Mouse (Mus musculus) embryonic facial prominence, embryonic 15.5 days (tissue): ENCODE measurements around the gene Cfap97d1. TPM values are rescaled to one million over a fixed set of nuclear protein-coding genes. Genes with fewer than 3 reads are reported as not detected.

Experiments used
- ATAC-seq: fragments of 200-750 bp; cut with Nextera tagmentation; 2 replicates; pipeline ENCODE4 v1.8.0; 2017; ENCODE audit warnings: low read depth, moderate TSS enrichment; ENCODE audit not compliant: insufficient number of reproducible peaks, low FRiP score, low TSS enrichment
- H3K27ac ChIP-seq: fragments of 300-500 bp; sonication (generic); replicated peaks from 2 replicates; pipeline ENCODE4 v1.5.1; 2015; ENCODE audit warnings: mild to moderate bottlenecking, inconsistent platforms
- H3K27me3 ChIP-seq: fragments of 300-500 bp; sonication (generic); 2 replicates; pipeline ENCODE4 v1.6.1; 2015; ENCODE audit warnings: inconsistent platforms
- H3K36me3 ChIP-seq: fragments of 300-500 bp; sonication (generic); 2 replicates; pipeline ENCODE4 v1.6.1; 2015; ENCODE audit warnings: mild to moderate bottlenecking, inconsistent platforms
- H3K4me1 ChIP-seq: fragments of 300-500 bp; sonication (generic); 2 replicates; pipeline ENCODE4 v1.6.1; 2015; ENCODE audit warnings: inconsistent platforms
- H3K4me2 ChIP-seq: fragments of 300-500 bp; sonication (generic); replicated peaks from 2 replicates; pipeline ENCODE4 v1.6.1; 2015; ENCODE audit warnings: mild to moderate bottlenecking, inconsistent platforms
- H3K4me3 ChIP-seq: fragments of 300-500 bp; sonication (generic); replicated peaks from 2 replicates; pipeline ENCODE4 v1.5.1; 2015; ENCODE audit warnings: mild to moderate bottlenecking, inconsistent platforms
- H3K9ac ChIP-seq: fragments of 300-500 bp; sonication (generic); 2 replicates; pipeline ENCODE4 v1.6.1; 2015; ENCODE audit warnings: inconsistent platforms
- H3K9me3 ChIP-seq: fragments of 300-500 bp; sonication (generic); replicated peaks from 2 replicates; pipeline ENCODE4 v1.6.1; 2016; ENCODE audit warnings: inconsistent platforms
- WGBS: fragments of 180-500 bp; shearing (Covaris S2); methylation state at CpG from one replicate; pipeline ENCODE4 v1.1.7; 2015; 5-methylcytosine and 5-hydroxymethylcytosine counted together
- polyA plus RNA-seq: library from polyadenylated mRNA; unstranded; fragments of >200 nt; fragmentation: Nextera tagmentation; extraction: Ambion mirVana; gene quantifications from 2 replicates; pipeline ENCODE4 v1.2.1, GENCODE M21; 2015

The Cfap97d1 gene
- polyA plus RNA-seq, 1 experiment from 2014 or later, result not detected

DNA sequence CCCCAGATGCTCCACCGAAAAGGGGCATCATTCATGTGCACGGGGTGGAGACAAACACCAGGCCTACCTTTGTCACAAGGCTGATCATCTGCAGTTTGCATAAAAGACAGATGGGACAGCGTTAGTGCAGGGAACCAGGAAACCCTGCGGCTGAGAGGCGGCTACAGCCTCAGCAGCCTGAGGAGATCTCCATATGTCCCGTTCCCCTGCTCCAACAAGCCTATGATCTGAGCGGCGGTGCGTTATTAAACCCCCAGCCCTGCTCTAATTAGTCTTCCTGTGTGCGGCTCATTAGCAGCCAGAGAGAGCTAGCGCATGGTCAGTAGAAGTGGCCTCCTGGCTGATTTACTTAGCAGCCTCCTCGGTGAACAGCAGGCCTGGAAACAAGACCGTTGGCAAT lies 26.1 kb downstream of the Cfap97d1 start:
- no peaks in the 10 kb centered on the region for H3K9me3 ChIP-seq
- no peaks in the 10 kb centered on the region for H3K4me1 ChIP-seq
- H3K27me3 ChIP-seq, result no peaks in the 10 kb centered on the region
- no peak overlapping the region for H3K9ac ChIP-seq
- no peak overlapping the region for H3K27ac ChIP-seq
- no peak overlapping the region for H3K4me3 ChIP-seq
- H3K4me2 ChIP-seq, result no peak overlapping the region
- ATAC-seq, result no peak
- H3K36me3 ChIP-seq, result no peaks in the 10 kb centered on the region
- WGBS, result 65% methylated on average over 13 of the region's 13 CpGs

DNA sequence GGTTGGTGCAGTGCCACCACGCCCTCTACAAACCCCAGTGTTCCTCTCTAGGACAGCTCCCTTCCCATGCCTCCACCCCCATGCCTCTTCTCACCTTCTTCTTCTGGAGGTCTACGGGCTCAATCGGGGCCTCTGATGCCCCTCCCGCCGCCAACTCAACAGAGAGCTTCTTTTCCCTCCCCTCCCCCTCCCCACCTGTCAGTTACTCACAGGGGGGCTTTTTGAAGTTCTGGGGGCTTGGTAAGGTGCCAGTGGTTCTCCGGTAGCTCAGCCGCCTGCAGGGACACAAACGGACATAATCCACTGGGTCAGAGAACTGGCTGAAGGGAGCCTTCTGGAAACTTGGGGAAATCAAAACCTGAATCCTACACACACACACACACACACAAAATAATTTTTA lies 27.4 kb downstream of the Cfap97d1 start:
- 73% methylated on average over 8 of the region's 8 CpGs for WGBS

DNA sequence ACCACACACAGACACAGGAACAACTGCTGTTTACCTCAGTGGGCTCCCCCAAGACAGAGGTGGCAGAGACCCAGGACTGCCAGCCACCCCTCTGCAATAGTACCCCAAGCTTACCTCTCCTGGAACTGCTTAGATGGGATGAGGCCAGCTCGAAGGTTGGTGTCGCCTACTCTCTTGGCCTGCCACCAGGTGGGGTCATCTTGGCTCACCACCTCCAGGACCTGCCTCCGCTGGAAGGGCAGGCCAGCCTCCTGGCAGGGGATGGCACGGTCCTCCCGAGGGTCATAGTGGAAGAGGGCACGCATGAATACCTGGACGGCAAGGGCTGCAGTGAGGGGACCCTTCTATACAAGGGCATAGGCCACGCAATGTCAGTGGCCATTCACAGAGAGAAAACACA lies 29.1 kb downstream of the Cfap97d1 start:
- Histone ChIP-seq H3K27me3 (no peaks in the 10 kb centered on the region), H3K9ac (no peak overlapping the region), H3K36me3 (no peaks in the 10 kb centered on the region), H3K4me2 (no peak overlapping the region), H3K4me3 (no peak overlapping the region), H3K27ac (no peak overlapping the region), H3K9me3 (no peaks in the 10 kb centered on the region), H3K4me1 (no peaks in the 10 kb centered on the region)
- 91% methylated on average over 8 of the region's 8 CpGs for WGBS
- no peak for ATAC-seq

More for the DNA sequence above, 27.4 kb downstream of the Cfap97d1 start:
- no peak for ATAC-seq
- no peak overlapping the region for H3K9ac ChIP-seq
- H3K27me3 ChIP-seq, result no peaks in the 10 kb centered on the region
- no peaks in the 10 kb centered on the region for H3K9me3 ChIP-seq
- H3K36me3 ChIP-seq, result no peaks in the 10 kb centered on the region
- no peak overlapping the region for H3K4me3 ChIP-seq
- no peak overlapping the region for H3K27ac ChIP-seq
- H3K4me2 ChIP-seq, result no peak overlapping the region
- H3K4me1 ChIP-seq, result no peaks in the 10 kb centered on the region

DNA sequence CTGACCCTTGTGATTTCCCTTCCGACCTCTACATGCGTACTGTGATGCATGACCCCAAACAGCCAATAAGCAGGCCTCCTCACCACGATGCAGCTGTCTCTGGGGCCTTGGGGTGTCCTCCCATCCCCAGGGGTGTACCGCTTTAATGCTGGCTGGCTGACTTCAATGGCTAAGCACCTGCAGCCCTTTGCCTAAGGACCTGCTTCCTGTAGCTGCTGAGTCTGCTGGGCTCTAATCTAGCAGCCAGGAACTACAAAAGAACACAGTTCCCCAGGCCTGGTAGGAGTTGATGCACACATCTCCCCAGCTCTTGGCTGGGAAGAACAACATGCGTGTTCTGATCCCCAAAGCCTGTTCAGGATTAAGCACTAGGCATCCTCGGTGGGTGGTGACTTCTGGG lies 31.4 kb downstream of the Cfap97d1 start:
- Histone ChIP-seq H3K4me1 (no peaks in the 10 kb centered on the region), H3K27ac (no peak overlapping the region), H3K36me3 (no peaks in the 10 kb centered on the region), H3K27me3 (no peaks in the 10 kb centered on the region), H3K9ac (no peak overlapping the region), H3K4me2 (no peak overlapping the region), H3K9me3 (no peaks in the 10 kb centered on the region), H3K4me3 (no peak overlapping the region)
- WGBS, result 61% methylated on average over 6 of the region's 6 CpGs
- ATAC-seq, result no peak

DNA sequence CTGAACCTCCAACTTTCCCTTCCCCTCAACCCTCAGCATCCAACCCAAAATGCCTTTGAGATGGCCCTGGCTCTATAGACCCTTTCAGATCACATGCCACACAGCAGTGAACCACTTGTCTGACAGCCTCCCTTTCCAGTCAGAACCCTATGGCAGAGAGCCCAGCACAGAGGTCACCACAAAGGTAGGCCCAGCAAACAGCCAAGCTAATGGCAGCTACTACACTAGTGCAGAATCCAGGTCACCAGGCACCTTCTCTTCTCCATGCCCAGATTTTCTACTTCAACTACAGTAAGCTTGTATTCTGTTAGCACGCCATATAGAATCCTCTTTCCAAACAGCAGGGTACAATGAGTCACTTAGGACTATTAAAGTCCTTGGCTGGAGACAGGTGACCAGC lies 32.1 kb downstream of the Cfap97d1 start:
- no peaks in the 10 kb centered on the region for H3K4me1 ChIP-seq
- no peak overlapping the region for H3K9ac ChIP-seq
- H3K27me3 ChIP-seq, result no peaks in the 10 kb centered on the region
- H3K27ac ChIP-seq, result no peak overlapping the region
- 97% methylated on average over 1 of the region's 1 CpGs for WGBS
- H3K9me3 ChIP-seq, result no peaks in the 10 kb centered on the region
- no peak overlapping the region for H3K4me2 ChIP-seq
- H3K36me3 ChIP-seq, result no peaks in the 10 kb centered on the region
- no peak overlapping the region for H3K4me3 ChIP-seq
- ATAC-seq, result no peak

DNA sequence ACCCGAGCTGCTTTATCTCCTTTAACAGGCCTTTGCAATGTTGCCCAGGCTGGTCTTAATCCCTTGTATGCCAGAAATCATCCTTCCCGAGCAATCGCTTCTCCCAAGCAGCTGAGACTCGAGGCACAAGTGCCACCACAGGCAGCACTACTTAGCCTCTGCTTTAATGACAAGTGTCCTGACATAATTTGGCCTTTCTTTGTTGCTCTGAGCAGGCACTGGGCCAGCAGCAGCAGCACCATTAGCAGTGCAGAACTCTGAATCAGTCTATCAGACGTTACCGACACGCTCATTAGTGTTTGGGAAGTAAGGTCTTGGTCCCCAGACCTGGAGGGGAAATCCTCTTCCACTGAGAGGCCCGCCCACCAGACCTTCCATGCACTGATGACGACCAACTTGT lies 35.7 kb downstream of the Cfap97d1 start:
- no peak overlapping the region for H3K27ac ChIP-seq
- 0 out of 2 replicates have a peak, but pooled peaks cover 5% of the 10 kb centered on the region for H3K4me1 ChIP-seq
- H3K27me3 ChIP-seq, result 0 out of 2 replicates have a peak, but pooled peaks cover 5% of the 10 kb centered on the region
- no peak overlapping the region for H3K4me2 ChIP-seq
- H3K9me3 ChIP-seq, result no peaks in the 10 kb centered on the region
- WGBS, result 69% methylated on average over 9 of the region's 9 CpGs
- H3K9ac ChIP-seq, result no peak overlapping the region
- ATAC-seq, result no peak
- no peaks in the 10 kb centered on the region for H3K36me3 ChIP-seq
- no peak overlapping the region for H3K4me3 ChIP-seq

DNA sequence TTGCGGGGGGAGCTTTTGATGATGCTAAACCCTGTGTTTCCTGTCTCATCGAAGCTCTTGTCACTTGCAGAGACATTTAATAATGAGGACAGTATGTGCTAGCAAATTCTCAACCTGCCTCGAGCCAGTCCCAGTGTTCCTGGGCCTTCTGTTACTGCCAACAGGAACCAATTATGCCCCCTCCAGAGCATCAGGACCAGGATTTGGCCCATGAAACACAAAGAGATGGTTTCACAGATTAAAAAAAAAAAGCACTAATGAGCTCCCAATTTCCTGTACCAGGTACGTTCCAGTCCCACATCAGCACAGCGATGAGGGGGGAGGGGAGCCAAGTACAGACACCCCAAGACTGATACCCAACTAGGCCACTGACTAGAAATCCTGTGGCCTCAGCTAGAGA lies 37.1 kb downstream of the Cfap97d1 start:
- WGBS, result 45% methylated on average over 5 of the region's 5 CpGs
- ATAC-seq, result no peak

DNA sequence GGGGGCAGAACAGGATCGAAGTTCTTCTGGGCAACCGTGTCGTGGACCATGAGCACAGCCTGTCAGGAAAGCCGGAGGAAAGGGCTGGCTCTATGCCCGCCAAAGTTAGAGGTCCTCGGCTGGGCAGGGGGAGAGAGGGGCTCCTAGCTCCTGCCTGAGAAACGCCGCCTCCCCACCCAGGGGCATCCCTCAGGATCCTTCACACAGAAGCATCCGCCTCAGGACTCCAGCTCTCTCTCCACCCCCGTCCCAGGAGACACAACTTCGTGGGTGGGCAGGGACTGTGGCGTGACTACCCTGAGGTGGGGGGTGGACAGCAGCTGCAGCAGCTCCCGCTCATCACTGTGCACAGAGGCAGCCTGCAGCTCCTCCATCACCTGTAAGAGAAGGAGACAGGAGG lies 39.3 kb downstream of the Cfap97d1 start:
- WGBS, result 65% methylated on average over 13 of the region's 13 CpGs
- no peak overlapping the region for H3K9ac ChIP-seq
- H3K4me3 ChIP-seq, result no peak overlapping the region
- 0 out of 2 replicates have a peak, but pooled peaks cover 8% of the 10 kb centered on the region for H3K27me3 ChIP-seq
- no peak overlapping the region for H3K27ac ChIP-seq
- no peaks in the 10 kb centered on the region for H3K36me3 ChIP-seq
- peaks cover 22% of the 10 kb centered on the region for H3K4me1 ChIP-seq
- no peak overlapping the region for H3K4me2 ChIP-seq
- ATAC-seq, result no peak
- no peaks in the 10 kb centered on the region for H3K9me3 ChIP-seq

More for the DNA sequence above, 37.1 kb downstream of the Cfap97d1 start:
- Histone ChIP-seq H3K27ac (no peak overlapping the region), H3K9ac (no peak overlapping the region), H3K36me3 (no peaks in the 10 kb centered on the region), H3K27me3 (0 out of 2 replicates have a peak, but pooled peaks cover 8% of the 10 kb centered on the region), H3K4me2 (no peak overlapping the region), H3K9me3 (no peaks in the 10 kb centered on the region), H3K4me1 (peaks cover 13% of the 10 kb centered on the region; the same call in 1 of the 2 replicates), H3K4me3 (no peak overlapping the region)

DNA sequence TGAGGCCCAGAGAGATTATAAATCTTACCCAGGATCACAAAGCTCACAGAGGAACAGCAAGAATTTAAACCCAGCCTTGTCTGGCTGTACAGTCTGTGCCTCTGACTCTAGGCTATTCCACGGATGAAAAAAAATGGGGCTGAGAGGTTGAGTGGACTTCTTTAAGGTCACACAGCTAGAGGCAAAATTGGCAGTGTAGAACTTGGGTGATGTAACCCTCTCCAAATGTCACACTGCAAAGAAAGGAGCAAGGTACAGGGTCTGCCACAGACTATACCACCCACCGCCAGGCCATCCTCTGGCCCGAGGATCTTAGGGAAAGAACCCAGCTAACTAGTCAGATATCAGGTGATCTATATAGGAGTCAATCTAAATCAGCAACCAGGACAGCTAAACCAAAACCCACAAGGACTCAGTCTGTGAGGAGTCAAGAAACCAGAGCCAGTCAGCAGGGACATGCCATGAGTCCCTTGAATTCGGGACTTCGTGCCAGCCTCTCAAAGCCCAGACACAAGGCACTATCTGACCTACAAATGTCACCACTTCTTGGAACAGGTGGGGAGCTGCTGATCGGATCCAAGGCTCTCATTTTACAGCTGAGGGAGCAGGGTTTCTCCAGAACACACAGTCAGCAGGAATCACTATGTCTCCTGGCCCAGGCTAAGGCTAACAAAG lies 40.1 kb downstream of the Cfap97d1 start:
- Histone ChIP-seq H3K9ac (no peak overlapping the region), H3K4me3 (no peak overlapping the region), H3K27ac (no peak overlapping the region), H3K9me3 (no peaks in the 10 kb centered on the region), H3K27me3 (0 out of 2 replicates have a peak, but pooled peaks cover 8% of the 10 kb centered on the region), H3K36me3 (no peaks in the 10 kb centered on the region), H3K4me2 (no peak overlapping the region), H3K4me1 (peaks cover 22% of the 10 kb centered on the region)
- 81% methylated on average over 6 of the region's 6 CpGs for WGBS
- no peak for ATAC-seq

DNA sequence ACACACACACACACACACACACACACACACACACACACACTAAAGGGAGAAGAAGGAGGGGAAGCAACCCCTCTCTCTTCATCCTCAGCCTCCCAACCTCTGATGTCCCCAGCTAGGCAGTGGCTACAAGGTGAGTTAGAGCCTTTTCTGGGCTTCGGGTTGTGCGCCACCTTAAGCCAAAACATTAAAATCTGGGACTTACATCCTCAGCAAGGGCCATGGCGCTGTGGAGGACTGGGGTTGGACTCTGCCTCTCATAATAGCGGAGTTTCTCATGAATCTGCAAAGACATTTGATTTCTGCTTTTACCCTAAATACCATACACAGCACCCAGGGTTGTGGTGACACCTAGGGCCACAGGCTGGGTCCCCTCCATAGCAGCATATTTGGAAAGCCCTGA lies 40.8 kb downstream of the Cfap97d1 start:
- no peak overlapping the region for H3K9ac ChIP-seq
- H3K27ac ChIP-seq, result no peak overlapping the region
- 89% methylated on average over 4 of the region's 4 CpGs for WGBS
- no peak overlapping the region for H3K4me3 ChIP-seq
- H3K9me3 ChIP-seq, result no peaks in the 10 kb centered on the region
- no peak overlapping the region for H3K4me2 ChIP-seq
- 0 out of 2 replicates have a peak, but pooled peaks cover 8% of the 10 kb centered on the region for H3K27me3 ChIP-seq
- no peak for ATAC-seq
- H3K36me3 ChIP-seq, result no peaks in the 10 kb centered on the region
- H3K4me1 ChIP-seq, result peaks cover 22% of the 10 kb centered on the region

DNA sequence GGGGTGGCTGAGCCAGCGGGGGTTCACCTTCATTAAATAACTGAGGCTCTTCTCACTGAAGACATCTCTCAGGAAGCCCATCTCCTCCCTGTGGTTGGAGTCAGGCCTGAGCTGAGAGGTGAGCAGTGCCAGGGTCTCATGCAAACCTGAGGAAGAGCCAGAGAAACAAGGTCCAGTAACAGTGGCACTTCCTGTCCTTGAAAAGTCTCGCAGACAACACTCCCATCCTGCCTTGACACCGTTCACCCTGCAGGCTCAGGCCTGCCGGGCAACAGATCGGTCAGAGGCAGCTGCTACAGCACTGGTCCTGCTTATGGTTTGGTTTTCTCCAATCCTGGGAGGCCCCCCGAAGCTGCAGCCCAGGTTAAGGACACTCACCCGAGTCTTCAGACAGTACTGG lies 41.3 kb downstream of the Cfap97d1 start:
- 0 out of 2 replicates have a peak, but pooled peaks cover 8% of the 10 kb centered on the region for H3K27me3 ChIP-seq
- peaks cover 22% of the 10 kb centered on the region for H3K4me1 ChIP-seq
- no peaks in the 10 kb centered on the region for H3K9me3 ChIP-seq
- no peak overlapping the region for H3K27ac ChIP-seq
- H3K4me3 ChIP-seq, result 0 out of 2 replicates have a peak overlapping the region, but pooled peaks have one; percentile 68
- H3K9ac ChIP-seq, result no peak overlapping the region
- no peak overlapping the region for H3K4me2 ChIP-seq
- no peak for ATAC-seq
- H3K36me3 ChIP-seq, result no peaks in the 10 kb centered on the region
- 48% methylated on average over 7 of the region's 7 CpGs for WGBS
